Mouse (Mus musculus) embryo, embryonic 11 days (tissue): ENCODE results near the gene Maf.

Source experiments
- DNase-seq: peaks from one replicate; pipeline ENCODE4 v3.0.0-alpha.2; 2015

Gene Maf

GRCm38 (mm10) chr8:115707731-115708590 is at the start of gene Maf:
Maf (minus strand) TSS chr8:115707794.
- DNase-seq = peak; percentile 94

GRCm38 (mm10) chr8:115756965-115757364 is 49.4 kb upstream of the Maf start:
- no peak for DNase-seq

GRCm38 (mm10) chr8:115756027-115756426 is 48.4 kb upstream of the Maf start:
- no peak for DNase-seq

DNA sequence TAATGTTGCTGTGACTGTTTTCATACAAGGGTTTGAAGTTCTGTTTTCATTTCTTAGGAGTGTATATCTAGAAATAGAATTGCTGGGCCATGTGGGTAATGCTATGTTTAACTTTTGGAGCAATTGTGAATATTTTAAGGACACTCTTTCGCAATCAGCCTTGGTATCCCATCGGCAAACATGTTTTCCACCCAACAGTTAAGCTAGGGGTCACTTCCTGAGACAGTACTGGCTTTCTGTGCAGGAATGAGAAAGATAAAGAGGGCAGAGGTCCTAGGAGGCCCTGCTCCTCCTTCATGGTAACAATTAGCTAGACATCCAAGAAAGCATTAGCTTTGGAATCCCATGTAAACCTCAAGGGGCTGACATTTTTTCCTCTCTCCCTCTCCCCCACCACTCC is 47.1 kb upstream of the Maf start:
- DNase-seq = no peak

GRCm38 (mm10) chr8:115753801-115754200 is 46.2 kb upstream of the Maf start:
- DNase-seq = no peak

- no peak for DNase-seq
Observed at GRCm38 (mm10) chr8:115747426-115747825, 39.8 kb upstream of the Maf start.

- no peak for DNase-seq
Observed at GRCm38 (mm10) chr8:115745648-115746047, 38.1 kb upstream of the Maf start.

- no peak for DNase-seq
Observed at GRCm38 (mm10) chr8:115743441-115743840, 35.8 kb upstream of the Maf start.

DNA sequence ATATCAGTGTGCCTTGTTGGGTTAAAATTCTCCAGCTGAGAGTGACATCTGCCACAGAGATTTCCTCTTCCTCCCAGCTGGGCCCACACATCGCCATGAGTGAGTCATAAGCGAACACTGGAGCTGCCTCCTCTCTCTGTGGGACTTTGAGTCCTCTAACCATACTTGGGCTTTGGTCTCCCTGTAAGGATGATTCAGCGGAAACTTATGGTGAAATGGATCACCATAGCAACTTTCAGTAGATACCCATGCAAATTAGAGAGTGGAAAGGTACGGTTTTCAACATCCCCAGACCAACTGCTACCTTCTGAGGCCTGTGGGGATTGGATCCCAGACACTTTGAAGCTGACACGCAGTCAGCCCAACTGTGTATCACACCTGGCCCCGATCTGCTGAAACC is 35.1 kb upstream of the Maf start:
- no peak for DNase-seq

GRCm38 (mm10) chr8:115741964-115742363 is 34.4 kb upstream of the Maf start:
- no peak for DNase-seq

GRCm38 (mm10) chr8:115739756-115740155 is 32.2 kb upstream of the Maf start:
- DNase-seq = no peak

DNA sequence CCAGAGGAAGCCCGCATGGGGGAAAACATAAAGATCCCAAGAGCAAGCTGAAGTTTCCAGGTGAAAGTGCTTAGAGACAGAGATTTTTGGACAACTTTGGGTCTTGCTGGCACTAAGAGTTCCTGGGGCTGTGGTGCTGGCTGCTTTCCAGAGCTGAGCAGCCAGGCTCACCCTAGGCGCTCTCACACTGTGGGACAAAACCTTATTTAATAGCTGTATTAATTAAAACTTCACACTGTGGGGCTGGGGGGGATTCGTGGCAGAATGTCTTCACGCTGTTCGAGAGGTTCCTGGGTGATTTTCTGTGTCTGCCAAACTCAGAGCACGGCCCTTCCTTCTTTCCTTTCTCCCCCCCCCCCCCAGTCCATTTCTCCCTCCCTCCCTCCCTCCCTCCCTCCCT is 24.8 kb upstream of the Maf start:
- DNase-seq = no peak

- no peak for DNase-seq
Observed at GRCm38 (mm10) chr8:115726807-115727206, 19.2 kb upstream of the Maf start.

DNA sequence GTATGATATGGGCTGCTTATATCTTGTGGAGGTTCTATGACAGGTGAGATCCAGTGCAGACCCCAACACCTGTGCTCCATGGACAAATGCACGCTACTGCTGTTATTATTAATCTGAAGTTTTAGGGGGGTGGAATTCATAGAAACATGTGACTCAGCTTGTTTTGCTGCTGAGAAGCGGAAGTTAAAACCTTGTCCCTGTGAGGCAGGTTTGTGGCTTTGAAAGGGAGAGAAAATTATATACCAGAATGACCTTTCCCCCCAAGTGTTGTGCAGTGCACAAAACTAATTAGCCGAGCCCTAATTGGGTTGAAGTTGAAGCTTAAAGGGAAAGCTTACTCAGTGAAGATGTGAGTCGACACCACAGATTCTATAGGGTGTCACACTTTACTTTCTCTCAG is 18.6 kb upstream of the Maf start:
- no peak for DNase-seq

GRCm38 (mm10) chr8:115719126-115719525 is 11.5 kb upstream of the Maf start:
- no peak for DNase-seq

- no peak for DNase-seq
Observed at GRCm38 (mm10) chr8:115718621-115719020, 11.0 kb upstream of the Maf start.

- DNase-seq = no peak
Observed at GRCm38 (mm10) chr8:115715262-115715661, 7.7 kb upstream of the Maf start.

DNA sequence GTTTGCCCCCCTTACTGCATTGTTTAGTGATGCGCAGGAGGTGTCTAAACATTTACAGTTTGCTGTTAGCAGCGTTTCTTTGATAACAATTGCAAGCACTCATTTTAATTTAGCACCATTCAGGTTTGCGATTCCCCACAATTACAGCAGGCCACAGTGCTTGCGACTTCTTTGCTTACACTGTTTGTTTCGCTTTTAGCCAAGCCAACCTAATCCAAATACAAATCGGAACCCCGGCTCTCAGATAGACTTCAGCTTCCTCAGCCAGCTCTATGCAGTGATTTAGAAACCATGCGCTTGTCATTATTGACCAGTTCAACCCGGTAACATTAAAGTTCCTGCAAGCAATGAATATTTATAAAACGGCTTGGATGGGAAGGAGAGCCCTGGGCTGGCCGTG is 3.5 kb upstream of the Maf start:
- no peak for DNase-seq

- DNase-seq = no peak
Observed at GRCm38 (mm10) chr8:115709931-115710330, 2.3 kb upstream of the Maf start.

- DNase-seq = peak; percentile 85
Observed at GRCm38 (mm10) chr8:115708936-115709780, 1.6 kb upstream of the Maf start.

GRCm38 (mm10) chr8:115706861-115707730 is 498 bp downstream of the Maf start:
- DNase-seq = peak; percentile 87

GRCm38 (mm10) chr8:115706411-115706860 is 1.2 kb downstream of the Maf start:
- DNase-seq = peak; percentile 64

DNA sequence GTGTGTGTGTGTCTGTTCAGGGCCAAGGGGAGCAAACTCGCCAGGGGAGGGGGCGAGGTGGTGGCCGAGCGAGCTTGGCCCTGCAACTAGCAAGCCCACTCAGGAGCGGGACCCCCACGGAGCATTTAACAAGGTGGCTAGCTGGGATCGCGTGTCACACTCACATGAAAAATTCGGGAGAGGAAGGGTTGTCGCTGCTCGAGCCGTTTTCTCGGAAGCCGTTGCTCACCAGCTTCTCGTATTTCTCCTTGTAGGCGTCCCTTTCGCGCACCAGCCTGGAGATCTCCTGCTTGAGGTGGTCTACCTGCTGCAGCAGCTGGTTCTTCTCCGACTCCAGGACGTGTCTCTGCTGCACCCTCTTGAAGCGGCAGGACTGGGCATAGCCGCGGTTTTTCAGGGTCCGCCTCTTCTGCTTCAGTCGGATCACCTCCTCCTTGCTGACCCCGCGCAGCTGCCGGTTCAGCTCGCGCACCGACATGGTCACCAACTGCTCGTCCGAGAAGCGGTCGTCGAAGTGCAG is 1.9 kb downstream of the Maf start:
- DNase-seq = peak; percentile 78
